Mouse (Mus musculus): Measurements from ENCODE around the gene Mad1l1.

The Mad1l1 gene

DNA sequence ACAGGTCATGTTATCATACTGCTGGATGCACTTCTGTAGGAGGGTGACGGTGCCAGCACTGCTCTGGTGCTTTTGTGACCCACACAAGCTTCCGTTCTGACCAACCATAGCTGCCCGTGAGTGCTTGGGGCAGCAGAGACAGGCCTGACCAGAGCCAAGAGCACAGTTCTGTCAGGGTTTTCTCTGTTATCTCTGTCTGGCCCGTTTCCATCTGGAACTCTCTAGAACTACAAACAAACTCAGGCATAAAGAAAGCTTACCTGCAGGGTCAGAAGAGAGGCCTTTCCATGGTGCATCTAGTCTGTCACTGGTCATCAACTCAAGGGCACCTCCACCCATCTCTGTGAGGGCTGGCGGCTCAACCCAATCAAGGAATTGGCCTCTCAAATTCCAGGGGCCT, 171.2 kb downstream of the Mad1l1 start:
- ATAC-seq (ENCODE audit: insufficient number of reproducible peaks, low FRiP score, low TSS enrichment) = no peak

GRCm38 (mm10) chr5:140149298-140149697, 172.1 kb downstream of the Mad1l1 start:
- ATAC-seq (ENCODE audit: insufficient number of reproducible peaks, low FRiP score, low TSS enrichment) = no peak

- ATAC-seq (ENCODE audit: insufficient number of reproducible peaks, low FRiP score, low TSS enrichment) = no peak
Measured at GRCm38 (mm10) chr5:140143541-140143940, 177.8 kb downstream of the Mad1l1 start.

DNA sequence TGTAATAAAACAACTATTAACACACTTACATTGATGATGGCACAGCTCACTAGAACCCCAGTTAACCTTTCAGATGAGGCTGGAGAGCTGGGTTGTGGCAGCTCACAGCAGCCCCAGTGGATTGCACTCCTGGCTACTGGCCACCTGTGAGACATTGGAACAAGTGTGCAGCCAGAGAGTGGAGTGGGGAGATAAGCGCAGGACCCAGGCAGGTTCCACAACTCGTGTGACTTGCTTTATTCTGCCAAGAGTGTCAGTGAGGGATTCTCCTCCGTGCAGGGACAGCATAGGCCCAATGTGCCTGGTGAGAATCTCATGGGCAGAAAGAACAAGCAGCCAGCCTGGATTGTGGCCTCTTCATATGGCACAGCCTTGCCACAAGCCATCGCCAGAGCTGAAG, 180.0 kb downstream of the Mad1l1 start:
- no peak for ATAC-seq (ENCODE audit: insufficient number of reproducible peaks, low FRiP score, low TSS enrichment)

DNA sequence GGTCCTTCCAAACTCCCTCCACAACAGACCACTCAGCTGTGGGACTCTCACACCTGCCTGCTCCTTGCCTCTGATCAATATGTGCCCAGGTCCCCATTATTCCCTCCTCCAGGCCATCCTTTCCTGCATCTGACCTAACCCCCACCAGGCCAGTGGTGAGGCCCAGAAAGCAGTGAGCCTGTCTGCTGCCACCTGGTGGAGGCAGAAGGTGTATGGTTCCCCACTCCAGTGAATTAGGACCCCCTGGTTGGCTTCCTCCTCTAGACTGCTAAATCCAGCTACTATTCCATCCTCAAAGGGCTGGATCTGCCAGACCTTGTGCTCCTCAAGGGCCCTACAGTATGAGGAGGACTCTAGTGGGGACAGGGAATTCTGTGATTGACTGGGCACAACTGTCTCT, 181.1 kb downstream of the Mad1l1 start:
- no peak for ATAC-seq (ENCODE audit: insufficient number of reproducible peaks, low FRiP score, low TSS enrichment)

DNA sequence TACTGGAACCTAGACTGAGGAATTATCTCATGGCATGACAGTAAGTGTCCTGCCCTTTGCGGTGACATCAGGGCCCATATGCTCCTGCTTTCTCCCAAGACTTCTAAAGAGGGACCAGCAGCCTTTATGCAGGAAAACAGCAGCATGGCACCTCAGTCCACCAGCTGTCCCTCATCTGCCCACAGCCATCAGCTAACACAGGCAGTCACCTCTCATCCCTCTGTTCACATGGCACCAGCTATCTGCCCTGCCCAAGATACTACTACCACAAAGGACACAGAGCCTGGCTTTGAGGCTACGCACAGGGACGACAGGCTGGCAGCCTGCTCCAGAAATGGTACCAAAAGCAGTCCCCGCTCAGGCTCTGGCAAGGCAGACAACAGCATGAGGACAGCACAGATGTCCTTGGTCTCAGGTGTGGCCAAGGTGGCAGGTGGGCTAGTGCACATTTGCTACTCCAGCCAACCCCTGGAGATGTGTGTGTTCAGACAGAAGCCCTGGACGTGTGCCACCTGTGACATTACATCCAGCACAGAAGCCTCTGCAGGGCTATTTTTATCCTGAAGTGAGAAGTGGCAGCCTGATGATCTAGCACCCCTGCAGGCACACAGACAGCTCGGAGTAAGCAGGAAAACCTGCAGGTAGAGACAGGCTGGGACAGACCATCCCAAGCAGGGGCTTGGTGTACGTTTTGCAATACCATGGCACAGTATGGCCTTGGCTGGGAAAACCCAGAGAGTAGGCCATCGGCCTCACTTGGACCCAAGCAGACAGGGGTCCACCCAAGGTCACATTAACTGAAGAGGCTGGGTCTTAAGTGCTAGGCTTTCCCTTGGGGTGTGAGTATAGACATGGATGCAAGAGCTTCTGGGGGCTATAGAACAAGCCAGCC, 185.4 kb downstream of the Mad1l1 start:
- ATAC-seq (ENCODE audit: insufficient number of reproducible peaks, low FRiP score, low TSS enrichment) = peak; percentile 43; the same call in 1 of the 2 replicates

- ATAC-seq (ENCODE audit: insufficient number of reproducible peaks, low FRiP score, low TSS enrichment) = no peak
Measured at GRCm38 (mm10) chr5:140134021-140134420, 187.3 kb downstream of the Mad1l1 start.

- ATAC-seq (ENCODE audit: insufficient number of reproducible peaks, low FRiP score, low TSS enrichment) = no peak
Measured at GRCm38 (mm10) chr5:140128414-140128981, 192.9 kb downstream of the Mad1l1 start.

- ATAC-seq (ENCODE audit: insufficient number of reproducible peaks, low FRiP score, low TSS enrichment) = no peak
Measured at GRCm38 (mm10) chr5:140127981-140128380, 193.4 kb downstream of the Mad1l1 start.

GRCm38 (mm10) chr5:140124626-140125025, 196.7 kb downstream of the Mad1l1 start:
- ATAC-seq (ENCODE audit: insufficient number of reproducible peaks, low FRiP score, low TSS enrichment) = no peak

GRCm38 (mm10) chr5:140123640-140124366, 197.5 kb downstream of the Mad1l1 start:
- no peak for ATAC-seq (ENCODE audit: insufficient number of reproducible peaks, low FRiP score, low TSS enrichment)

DNA sequence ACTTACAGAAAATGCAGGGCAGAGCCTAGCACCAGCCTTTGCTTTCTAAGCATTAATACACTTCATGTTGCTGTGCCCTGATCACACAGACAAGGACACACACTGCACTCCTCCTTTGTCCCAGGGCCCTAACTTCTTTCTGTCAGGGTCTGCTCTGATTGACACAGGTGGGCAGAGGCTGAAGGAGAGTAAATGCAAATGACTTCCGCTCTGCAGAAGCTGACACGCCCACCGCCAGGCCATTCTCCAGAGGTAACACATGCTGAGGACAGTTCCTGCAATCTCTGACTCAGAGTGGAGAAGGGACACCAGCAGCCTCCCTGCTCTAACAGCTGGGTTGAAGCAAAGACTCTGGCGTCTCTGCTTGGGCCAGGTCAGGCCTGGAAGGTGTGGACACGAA, 198.2 kb downstream of the Mad1l1 start:
- ATAC-seq (ENCODE audit: insufficient number of reproducible peaks, low FRiP score, low TSS enrichment) = no peak

- ATAC-seq (ENCODE audit: insufficient number of reproducible peaks, low FRiP score, low TSS enrichment) = no peak
Measured at GRCm38 (mm10) chr5:140121966-140122365, 199.4 kb downstream of the Mad1l1 start.

DNA sequence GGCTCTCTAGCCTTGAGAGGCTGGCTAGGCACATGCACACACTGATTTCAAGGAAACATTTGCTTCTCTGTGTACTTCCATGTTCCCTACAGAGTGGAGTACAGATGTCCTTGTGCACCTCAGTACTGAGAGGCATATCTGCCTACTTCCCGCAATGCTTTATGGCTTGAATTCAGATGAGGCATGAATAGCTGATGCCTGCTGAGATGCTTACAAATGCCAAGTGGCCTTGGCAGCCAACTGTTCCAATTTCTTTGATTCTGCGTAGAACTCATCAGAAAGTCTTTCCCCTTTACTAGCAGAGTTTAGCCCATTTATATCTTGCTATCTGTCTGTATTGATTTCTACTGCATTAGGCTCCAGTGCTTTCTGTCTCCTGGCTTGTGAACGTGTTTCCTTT, 202.4 kb downstream of the Mad1l1 start:
- no peak for ATAC-seq (ENCODE audit: insufficient number of reproducible peaks, low FRiP score, low TSS enrichment)

GRCm38 (mm10) chr5:140117968-140118367, 203.4 kb downstream of the Mad1l1 start:
- no peak for ATAC-seq (ENCODE audit: insufficient number of reproducible peaks, low FRiP score, low TSS enrichment)

- ATAC-seq (ENCODE audit: insufficient number of reproducible peaks, low FRiP score, low TSS enrichment) = no peak
Measured at GRCm38 (mm10) chr5:140115434-140116271, 205.7 kb downstream of the Mad1l1 start.

DNA sequence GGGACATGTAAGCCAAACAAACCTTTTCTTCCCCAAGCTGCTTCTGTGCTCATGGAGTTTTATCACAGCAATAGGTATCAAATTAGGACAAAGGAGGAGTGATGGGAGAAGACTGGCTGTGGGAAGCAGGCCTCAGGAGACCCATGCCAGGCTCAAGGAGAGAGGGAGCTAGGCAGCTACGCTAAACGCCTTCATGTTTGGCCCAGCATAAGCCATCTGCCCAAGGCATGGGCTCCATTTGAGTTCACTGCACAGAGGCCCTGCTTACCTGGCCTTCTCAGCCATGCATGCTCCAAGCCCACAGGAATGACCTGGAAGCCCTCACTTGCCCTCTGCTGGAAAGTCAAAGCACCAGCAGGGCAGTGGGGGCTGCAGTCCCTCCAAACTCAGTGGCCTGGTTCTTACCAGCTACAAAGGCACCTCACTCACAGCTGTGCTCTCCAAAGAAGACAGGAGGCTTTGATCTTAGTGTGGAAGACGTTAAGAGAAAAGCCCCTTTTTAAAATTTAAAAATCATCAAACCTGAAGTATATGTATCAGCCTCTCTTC, 206.8 kb downstream of the Mad1l1 start:
- ATAC-seq (ENCODE audit: insufficient number of reproducible peaks, low FRiP score, low TSS enrichment) = no peak

GRCm38 (mm10) chr5:140113281-140113680, 208.1 kb downstream of the Mad1l1 start:
- ATAC-seq (ENCODE audit: insufficient number of reproducible peaks, low FRiP score, low TSS enrichment) = no peak

- ATAC-seq (ENCODE audit: insufficient number of reproducible peaks, low FRiP score, low TSS enrichment) = no peak
Measured at GRCm38 (mm10) chr5:140110024-140110423, 211.3 kb downstream of the Mad1l1 start.

GRCm38 (mm10) chr5:140107907-140108306, 213.4 kb downstream of the Mad1l1 start:
- ATAC-seq (ENCODE audit: insufficient number of reproducible peaks, low FRiP score, low TSS enrichment) = no peak

All from cerebellum, adult (tissue).